Mouse (Mus musculus) embryo, embryonic 9.5 days (tissue): ENCODE results near the gene Ryr2.
"Not testable (repeated sequence)": the region's sequence is repeated elsewhere in the genome, so short reads cannot be mapped to it uniquely, and the experiment has no call there.

Experiments used
- DNase-seq: peaks from one replicate; pipeline ENCODE4 v3.0.0-alpha.2; 2017; ENCODE audit errors: extremely low spot score

The Ryr2 gene

DNA sequence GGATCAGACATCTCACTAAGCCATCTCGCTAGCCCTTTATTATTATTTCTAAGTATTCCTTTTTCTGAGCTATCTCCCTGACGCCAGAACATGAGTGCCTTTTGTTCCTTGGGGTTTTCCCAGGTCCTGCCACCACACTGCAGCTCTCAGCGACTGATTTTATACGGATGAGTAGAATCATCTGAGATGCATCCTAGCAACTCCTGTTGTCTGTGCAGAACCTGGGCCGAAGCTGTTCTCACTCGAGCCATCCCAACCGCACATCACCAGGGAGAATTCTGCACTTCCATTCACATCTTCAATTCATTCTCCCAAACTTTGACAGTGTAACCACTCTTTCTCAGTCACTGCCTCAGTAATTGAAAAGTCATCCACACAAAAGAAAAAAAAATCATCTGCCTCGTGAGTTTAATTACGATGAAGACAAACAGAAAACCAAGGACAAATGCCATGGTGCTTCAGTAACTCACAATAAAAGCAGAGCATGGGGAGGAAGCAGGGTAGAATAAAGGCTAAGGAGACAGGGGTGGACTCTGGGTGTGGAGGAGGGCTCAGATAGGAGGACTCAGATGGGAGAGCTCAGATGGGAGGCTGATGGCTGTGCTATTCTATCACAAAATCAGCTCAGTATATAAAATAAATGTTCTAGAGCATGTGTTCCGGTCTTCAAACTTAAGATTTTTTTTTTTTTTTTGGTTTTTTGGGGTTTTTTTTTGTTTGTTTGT, 226.1 kb downstream of the Ryr2 start:
- peak; percentile 7 for DNase-seq

DNA sequence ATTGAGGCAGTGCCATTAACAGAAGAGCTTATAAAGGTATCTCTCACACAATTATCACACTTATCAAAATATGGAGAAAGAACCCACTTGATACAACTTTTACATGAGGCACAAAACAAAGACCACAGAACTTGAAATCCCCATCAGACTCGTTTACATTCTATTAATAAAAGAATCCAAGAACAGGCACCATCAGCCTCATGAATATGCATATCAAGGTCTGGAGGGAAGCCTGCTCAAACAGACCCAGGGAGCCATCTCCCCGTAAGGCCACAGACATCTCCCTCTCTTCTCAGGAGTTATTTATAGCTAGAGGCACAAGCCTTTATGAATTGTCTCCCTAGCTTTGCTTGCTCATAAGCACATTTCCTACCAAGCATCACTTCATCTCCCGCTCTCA, 227.7 kb downstream of the Ryr2 start:
- no peak for DNase-seq

DNA sequence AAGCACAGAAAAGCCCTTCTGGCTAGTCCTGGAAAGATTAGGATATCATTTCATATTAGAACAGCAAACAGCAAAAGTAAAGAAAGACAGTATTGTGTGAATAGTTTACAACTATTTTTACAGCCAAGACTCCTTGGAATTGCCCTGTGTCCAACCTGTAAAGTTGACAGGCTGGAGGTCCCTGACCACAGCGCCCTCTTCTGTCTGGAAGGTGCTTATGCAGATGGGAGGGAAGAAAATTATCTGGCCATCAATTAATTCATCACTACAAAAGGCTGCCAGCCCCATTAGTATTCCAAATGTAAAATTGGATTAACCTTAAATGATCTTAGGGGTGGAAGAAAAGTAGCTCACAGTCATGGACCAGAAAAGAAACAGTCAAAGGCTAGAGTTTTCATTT, 231.9 kb downstream of the Ryr2 start:
- peak; percentile 2 for DNase-seq

DNA sequence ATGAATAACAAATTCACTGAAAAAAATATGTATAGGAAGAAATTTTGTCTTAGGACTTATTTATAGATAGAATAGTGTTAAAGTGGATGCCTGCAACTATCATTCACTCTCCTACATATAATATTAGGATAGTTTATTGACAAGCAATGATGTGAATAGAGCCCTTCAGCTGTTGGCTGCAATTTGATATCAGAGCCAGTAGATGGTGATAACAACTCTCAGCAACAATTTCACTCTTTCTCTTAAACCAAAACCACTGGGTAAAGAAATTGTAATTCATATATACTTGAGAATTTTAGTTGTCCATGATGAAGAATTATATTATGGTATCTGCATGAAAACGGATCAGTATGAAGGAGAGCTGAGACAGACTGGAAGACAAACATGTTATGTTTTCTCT, 236.8 kb downstream of the Ryr2 start:
- DNase-seq, result no peak

DNA sequence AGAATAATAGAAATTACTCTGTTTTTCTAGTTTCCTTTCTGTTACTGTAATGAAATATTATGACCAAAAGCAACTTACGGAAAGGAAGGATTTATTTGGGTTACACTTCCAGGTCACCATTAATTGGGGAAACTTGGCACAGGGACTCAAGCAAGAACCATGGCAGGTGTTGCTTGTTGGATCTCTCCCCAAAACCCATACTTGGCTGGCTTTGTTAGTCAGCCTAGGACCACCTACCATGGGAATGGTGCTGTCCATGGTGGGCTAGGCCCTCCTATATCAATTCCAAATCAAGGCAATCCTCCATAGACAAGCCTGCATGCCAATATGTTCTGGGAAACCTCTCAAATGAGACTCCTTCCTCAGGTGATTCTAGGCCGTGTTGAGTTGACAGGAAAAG, 237.3 kb downstream of the Ryr2 start:
- DNase-seq, result no peak

DNA sequence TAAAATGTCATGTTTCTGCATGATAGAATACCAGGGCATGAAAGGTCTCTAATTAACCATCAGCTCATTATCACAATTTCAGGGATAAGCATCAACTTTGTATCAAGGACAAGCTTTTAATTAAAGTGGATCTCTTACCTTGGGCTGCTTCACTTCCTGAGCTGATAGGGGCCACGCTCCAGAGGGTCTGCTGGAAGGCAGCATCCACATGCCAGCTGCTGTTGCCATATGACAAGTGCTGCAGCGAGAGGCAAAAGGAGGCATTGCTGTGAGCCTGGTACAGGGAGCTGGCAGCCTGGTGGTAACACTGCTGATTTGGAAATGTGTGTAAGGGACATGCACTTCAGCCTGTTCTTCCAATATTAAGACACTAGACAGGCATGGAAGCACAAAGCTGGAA, 237.8 kb downstream of the Ryr2 start:
- DNase-seq, result no peak

DNA sequence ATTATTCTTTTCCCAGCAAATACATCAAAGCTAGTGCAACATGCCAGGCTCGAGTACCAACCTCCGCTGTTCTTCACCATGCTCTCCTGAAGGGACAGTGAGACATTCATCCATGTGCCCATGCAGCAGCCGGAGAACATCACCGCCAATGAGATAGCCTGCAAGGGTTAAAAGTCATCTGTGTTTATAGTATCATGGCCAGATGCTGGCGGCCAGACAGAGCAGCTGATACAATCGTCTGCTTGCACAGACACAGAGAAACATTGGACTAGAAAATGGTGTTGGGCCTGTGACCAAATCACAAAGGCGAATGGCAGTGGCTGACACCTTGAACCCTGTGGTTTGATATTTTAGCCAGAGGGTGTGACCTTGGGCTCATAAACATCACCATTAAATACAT, 238.7 kb downstream of the Ryr2 start:
- DNase-seq, result no peak

DNA sequence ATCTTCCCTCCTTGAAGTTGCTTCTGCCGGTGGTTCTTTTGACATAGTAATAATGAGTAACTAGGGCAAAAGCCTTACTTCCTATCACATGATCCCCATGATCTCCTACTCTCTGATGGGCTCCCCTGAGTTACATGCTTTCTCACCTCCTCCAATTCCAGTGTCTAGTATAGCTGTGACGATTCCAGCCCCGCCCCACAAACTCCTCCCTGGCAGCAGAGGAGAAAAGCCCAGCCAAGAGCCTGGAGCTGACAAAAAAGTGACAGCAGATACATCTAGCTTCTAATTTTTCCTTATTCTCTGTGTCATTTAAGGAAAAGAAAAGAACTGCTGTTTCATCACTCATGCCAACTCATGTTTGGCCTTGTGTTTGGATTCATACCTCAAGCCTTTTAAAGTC, 241.5 kb downstream of the Ryr2 start:
- DNase-seq, result no peak

DNA sequence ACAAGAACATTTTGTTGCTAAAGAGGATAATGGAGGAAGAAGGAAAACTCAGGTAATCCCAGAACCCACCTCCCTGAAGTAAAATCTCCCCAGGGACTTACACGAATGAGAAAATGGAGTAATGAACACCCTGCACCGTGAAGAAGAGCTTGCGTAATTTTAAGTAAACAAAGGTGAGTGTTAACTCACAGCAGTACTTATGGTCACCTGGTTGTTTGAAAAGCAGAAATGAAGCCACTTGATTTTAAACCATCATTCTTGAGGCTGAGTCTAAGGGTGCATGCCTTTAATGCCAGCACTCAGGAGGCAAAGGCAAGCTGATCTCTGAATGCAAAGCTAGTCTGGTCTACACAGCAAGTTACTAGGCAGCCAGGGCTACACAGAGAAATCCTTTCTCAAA, 255.1 kb downstream of the Ryr2 start:
- DNase-seq, result no peak

DNA sequence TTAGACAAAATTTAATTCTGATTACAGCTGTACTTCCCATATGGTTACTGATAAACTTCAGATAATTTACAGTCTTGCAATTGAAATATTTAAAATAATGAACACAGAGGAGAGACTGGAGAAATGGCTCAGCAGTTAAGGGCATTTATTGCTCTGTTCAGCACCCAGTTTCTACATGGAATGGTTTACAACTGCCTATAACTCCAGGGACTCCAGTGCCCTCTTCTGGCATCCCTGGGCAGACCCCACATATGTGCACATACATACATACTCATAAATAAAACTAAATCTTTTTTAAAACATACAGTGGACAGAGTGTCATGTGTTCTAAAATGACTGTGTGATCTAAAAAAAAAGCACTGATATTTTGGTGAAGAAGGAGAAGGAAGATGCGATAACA, 262.9 kb downstream of the Ryr2 start:
- no peak for DNase-seq

DNA sequence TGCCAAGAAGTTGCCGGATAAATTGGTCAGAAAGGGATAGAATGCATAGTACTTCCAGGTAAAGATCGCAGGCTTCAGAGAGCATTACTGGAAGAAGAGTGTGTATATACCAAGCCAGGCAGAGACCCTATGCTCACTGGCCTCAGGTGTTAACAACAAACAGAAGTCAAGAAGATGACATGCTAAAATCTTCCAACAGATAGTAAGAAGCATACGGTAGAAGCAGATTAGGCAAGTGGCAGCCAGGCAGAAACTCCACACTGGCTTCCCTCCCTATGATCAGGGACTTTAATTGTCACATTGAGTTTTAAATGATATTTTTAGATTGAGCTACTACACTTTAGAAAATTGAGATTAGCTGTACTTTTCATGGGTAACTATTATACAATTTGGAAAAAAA, 268.9 kb downstream of the Ryr2 start:
- DNase-seq, result no peak

DNA sequence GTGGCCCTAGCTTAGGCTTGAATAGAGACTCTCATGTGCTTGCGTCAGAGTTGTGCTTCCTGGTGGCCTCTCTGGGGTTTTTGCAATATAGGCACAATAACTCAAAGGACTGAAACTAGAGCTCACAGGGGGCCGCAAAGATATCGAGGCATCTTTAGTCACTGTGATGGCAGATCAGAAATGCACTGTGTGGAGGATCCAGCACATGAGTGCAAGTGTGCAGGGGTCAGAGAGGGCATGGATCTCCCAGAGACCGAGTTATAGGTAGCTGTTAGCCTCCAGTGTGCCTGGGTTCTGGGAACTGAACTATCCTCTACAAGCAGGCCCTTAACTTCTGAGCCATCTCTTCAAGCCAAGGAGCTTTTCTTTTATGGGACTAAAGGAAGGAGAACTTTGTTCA, 269.6 kb downstream of the Ryr2 start:
- DNase-seq, result no peak

DNA sequence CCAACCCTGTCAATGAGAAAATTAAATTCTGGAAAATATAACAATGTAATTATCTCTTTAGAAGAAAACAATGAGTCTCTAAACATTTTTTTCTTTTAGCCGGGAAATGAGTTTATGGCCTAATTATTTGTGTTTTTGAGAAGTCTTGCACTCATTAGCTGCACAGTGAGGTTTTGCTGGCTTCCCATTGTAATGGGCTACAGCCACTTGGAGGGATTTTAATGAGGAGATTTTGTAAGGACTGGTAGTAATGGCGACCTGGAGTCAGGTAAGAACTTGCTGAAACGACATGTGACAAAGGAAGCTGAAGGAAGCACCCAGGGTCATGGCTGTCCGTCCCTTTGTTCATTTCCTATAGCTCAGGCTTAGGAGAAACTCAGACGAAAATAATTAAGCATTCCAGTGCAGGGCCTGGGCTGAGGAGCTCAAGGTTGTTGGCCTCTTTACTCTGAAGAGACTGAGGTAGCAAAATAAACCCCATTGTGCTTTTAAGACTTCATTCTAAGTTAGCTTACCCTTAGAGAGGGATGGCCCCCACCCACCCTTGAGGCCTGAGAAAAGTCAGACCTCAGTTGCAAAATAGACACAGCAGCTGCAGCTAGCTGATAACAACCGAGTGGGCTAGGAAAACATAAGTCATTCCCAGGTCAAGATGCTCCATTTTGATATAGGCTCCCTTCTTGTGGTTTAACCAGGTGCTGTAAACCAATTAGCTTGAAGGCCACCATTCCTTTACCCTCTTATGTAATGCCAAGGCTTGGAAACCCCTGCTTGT, 270.3 kb downstream of the Ryr2 start:
- DNase-seq, result no peak

DNA sequence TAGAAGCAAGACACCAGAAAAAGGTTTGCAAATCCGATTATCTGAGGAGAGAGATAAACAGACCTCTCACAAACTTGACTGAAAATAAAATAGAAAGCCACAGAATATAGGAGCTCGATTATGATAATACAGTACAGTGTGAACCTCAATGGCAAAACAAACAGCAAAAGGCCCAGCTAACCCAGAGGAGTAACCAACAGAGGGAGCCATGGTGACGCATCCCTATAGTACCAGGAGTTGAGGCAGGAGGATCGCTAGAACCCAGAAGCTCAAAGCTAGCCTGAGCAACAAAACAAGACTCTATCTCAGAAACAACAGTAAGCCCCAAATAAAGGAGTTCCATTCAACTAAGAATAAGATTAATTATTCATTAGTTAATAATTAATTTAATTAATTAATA, 275.5 kb downstream of the Ryr2 start:
- no peak for DNase-seq

DNA sequence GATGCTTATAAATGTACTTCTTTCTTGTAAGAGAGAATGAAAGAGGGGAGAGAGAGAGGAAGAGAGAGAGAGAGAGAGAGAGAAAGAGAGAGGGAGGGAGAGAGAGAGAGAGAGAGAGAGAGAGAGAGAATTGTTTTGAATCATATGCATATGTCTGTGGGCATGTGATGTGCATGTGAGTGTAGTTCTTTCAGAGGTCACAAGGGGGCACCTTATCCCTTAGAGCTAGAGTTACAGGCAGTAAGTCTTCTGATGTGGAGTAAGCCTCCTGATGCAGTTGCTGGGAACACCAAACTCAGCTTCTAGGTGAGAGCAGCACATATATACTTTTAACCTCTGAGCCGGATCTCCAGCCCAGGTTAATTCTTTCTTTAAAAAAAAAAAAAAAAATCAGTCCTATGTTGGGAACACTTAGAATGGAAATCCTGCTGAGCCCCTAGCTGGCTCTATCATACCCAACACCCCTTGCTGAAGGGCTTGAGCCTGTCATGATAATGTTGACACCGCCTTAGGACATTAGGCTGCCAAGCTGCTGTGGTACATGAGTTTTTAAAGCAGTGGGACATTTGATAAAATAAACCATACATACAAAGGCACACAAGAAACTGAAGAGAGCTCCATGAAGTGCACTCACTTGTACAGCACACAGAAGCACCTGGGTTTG, 281.1 kb downstream of the Ryr2 start:
- DNase-seq, result no peak

DNA sequence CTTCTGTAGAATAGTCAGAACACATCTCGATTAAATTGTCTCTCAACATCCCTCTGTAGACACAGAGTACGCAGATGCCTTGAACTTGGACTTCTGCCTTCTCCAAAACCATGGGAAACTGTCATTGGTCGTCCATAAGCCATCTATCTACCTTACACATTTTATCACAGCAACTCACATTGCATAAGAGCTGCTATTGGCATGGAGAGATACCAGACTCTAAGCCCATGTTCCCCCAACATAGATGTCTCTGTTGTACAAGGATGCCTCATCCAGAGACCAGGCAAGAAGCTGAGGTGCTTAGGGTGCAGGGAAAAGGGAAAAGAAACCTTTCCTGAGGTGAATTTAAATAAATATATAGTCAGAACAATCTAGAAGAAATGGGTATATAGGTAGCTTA, 288.0 kb downstream of the Ryr2 start:
- DNase-seq, result no peak

DNA sequence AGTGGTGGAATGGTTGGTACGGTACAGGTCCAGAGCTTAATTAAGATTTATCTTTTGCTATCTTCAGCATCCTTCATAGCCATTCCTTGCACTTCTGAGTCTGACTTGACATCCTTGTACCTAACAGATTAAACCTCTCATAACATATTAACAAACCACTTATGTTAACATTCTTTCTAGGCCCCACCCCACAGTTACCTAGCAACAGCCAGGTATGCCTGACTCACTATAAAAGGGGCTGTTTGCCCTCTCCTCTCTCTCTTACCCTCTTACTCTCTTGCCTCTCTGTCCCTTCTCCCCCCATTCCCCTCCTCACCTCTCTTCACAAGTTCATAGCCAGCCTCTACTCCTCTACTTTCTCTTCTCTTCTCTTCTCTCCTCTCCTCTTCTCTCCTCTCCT, 297.4 kb downstream of the Ryr2 start:
- DNase-seq, result not testable (repeated sequence)

DNA sequence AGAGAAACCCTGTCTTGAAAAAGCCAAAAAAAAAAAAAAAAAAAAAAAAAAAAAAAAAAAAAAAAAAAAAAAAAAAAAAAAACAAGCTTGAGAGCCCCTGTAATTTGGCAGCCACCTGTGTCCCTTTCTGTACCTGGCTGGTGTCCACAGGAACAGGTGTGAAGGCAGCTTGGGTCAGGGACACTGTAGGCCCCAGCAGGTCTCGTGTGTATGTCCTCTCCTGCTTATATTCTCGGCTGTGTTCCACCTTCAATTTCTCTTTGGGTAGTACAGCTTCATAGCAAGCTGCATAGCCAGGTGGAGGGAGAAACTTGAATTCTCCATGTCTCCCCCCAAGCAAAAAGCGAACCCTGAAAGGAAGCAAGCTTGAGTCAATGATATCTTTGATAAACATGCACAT, 314.2 kb downstream of the Ryr2 start:
- DNase-seq, result no peak

DNA sequence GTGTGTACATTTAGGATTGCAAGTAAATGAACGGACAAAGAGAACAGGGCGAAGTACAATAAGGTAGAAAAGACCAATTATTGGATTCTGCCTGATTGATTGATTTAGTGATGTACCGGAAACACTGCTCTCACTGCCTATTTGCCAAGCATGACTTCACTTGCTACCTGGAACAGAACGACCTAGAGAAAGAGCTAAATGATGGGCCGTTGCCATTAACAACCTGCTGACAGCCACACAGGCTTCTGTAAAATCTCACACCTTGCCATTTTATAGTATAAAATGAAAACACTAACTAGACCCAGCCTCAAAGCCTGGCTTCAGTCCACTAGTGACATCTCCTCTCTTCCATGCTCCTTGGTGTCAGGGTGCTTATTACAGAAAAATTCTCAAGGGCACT, 316.2 kb downstream of the Ryr2 start:
- DNase-seq, result no peak

DNA sequence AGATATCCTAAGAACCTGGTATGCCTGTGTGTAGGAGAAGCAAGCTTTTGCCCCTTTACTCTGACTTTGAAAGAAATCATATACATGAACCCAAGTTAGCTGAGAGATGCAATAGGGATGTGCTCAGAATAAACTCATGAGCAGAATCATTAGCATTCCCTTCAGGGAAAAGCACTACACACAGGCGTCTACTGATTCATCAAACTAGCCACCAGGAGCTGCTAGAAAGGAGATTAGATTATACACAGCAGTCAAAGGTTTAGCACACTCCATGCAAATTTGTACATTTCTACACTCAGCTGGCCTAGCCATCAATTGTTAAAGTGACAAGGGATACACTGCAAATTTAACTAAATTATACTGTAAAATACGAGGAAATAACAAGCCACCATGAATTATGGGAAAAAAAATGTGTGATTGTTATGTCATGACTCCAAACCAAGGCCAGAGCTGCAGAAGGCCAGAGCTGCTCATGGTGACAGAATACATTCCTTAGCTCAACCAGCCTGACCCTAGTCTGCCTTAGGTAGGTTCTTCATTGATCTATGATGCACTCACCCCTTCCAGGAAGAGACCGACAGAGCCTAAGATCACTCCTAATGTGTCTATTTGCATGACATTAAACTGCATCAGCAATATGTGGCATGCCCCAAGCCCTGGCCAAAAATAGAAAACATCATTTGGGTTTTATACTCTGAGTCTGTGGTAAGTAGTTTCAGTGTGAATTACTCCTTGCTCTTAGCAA, 324.2 kb downstream of the Ryr2 start:
- no peak for DNase-seq

DNA sequence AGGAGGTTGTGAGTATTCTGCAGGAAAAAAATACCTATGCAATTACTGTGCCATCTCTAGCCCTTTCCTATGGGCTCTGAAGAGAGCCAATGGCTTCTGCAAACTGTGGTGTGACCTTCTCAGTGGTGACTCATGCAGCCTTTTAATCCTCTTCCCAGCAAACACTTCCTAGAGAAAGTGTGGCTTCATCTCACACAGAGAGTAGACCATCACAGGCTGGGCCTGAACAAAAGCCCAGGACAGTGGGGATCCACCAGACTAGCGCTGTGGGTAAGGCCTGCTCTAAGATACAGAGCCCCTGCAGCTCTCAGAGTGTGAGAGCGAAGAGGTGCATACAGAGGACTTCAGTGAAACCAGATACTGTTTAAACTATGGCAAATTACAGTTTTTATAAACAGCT, 325.7 kb downstream of the Ryr2 start:
- no peak for DNase-seq

DNA sequence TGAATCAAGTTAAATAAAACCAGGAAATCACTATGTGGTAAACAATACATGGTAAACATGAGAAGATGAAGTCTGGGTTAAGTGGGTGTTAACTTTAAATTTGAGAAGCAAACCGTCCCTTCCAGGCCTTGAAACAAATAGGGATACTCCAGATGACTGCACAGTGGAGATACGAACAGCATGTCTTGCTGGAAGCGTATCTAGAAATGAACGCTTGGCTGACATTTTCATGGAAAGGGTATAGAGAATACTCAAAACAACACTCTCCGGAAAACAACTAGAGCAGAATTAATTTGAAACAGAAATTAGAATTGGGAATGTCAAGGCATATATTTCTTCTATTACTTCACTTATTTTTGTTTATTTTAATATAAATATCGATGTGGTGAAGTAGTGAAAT, 329.0 kb downstream of the Ryr2 start:
- no peak for DNase-seq
